Mouse (Mus musculus): Measurements from ENCODE around the gene Zdhhc16.

GRCm38 (mm10) chr19:41989810-41990209 is 56.5 kb downstream of the Zdhhc16 start:
- TF ChIP-seq POLR2A (IDR thresholded peaks at IDR 0.05; ENCODE audit: borderline replicate concordance, low read depth, low read length) = no peak
- TF ChIP-seq CTCF (IDR thresholded peaks at IDR 0.05; ENCODE audit: low read depth, low read length) = no peak

Measured in bone marrow macrophage, adult 2 months (primary cell).